Mouse (Mus musculus) retina, embryonic 14.5 days (tissue): ENCODE measurements at regions not wholly inside any gene's neighbourhood (a gene's known extent, or its start where the extent isn't known, plus 50 kb on each side); places are given as distances from the start of the nearest gene placed in this dataset.

ENCODE experiments used
- DNase-seq: peaks from one replicate; pipeline ENCODE4 v3.0.0-alpha.2; 2015; ENCODE audit warnings: low spot score

DNA sequence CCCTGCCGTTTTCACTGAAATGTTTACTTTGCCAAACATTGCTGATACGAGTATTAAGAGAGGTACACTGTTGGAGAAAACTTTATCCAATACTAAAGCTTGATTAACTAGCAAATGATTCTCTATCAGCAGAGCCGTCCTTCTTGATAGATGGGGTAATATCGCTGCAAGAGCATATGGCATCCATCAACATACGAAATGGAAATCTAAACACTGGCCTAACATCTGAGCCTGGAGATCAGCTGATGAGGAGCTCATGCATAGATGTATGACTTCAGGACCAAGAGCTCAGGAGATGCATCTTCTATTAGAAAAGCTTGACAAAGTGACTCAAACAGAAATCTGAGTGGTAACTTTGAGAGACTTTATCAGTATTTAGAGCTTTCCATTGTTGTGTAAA, 666.5 kb downstream of the Defb40 start:
- no peak for DNase-seq

- DNase-seq: peak; percentile 22
Observed at GRCm38 (mm10) chr8:18310927-18311326, 667.1 kb downstream of the Defb40 start.

DNA sequence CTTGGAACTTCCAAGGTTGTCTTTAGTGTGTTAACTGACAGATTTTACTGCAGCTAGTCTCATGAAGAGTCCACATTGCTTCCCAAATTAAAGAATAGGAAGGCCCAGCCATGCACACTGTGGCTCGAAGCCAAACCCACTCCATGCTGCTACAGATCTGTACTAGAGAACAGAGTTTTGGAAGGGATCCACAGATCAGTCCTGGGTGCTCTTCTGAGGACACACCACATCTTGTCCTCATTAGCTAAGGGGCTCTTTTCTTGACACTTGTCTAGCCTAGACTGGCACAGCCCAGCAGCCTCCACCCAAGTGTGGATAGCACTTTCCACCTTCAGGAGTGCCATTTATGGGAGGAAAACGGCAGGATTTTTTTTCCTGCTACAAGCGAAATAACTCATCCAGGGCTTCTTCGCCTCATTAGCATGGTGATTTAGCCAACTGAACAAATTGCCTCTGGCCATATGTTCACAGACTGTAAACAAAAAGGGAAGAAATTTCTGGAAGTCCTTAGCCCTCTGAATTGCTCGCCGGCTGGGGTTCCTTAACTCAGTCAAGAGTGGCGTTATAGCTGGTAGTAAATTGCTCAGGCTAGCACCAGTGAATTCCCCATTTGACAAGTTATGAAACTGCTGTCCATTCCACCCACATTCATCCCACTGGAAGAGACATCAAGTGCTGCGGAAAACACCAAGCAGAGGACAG, 690.4 kb downstream of the Defb40 start:
- no peak for DNase-seq

GRCm38 (mm10) chr8:18279932-18280331, 698.1 kb downstream of the Defb40 start:
- DNase-seq: no peak

DNA sequence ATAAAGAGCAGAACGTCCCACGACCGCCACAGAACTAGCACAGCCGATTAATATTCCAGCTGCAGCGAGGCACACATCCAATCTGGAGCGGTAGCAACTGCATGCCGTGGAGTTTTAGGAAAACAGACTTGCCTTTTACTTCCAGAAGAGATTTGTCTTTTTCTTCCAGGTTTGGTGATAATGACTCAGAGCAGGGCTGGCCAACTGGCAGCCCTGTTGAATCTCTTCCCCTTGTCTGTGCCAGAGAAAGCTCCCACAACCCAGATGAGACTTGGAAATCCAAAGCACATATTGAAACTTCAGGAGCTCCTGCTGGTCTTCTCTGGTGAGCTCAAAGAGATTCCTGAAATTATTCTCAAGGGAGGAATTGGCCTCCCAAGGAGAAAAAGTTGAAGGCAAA, 709.8 kb downstream of the Defb40 start:
- no peak for DNase-seq

GRCm38 (mm10) chr8:18258287-18258961, 719.6 kb downstream of the Defb40 start:
- no peak for DNase-seq

GRCm38 (mm10) chr8:18246299-18246698, 731.8 kb downstream of the Defb40 start:
- DNase-seq: no peak

GRCm38 (mm10) chr8:18217599-18217998, 760.5 kb downstream of the Defb40 start:
- no peak for DNase-seq

GRCm38 (mm10) chr8:18217192-18217591, 760.9 kb downstream of the Defb40 start:
- DNase-seq: no peak

DNA sequence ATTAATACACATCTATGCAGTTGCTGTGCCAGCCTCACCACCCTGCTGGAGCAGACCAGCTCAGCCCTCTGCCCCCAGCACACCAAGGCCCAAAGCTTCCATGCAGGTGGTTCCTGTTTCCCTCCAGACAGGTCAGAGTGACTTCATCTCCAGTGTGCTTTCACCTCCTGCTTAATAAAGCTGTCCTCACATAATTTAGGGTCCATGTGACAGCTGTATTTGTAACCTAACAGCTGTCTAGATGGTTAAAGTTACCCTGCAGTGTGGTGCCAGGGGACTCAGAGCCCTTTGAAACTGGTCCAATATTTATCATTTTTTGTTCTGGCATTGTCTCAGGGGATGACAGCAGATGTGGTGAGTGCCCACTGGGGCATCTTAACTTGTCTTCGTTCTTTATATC, 761.5 kb downstream of the Defb40 start:
- DNase-seq: no peak

GRCm38 (mm10) chr8:18210067-18210466, 768.0 kb downstream of the Defb40 start:
- DNase-seq: no peak

DNA sequence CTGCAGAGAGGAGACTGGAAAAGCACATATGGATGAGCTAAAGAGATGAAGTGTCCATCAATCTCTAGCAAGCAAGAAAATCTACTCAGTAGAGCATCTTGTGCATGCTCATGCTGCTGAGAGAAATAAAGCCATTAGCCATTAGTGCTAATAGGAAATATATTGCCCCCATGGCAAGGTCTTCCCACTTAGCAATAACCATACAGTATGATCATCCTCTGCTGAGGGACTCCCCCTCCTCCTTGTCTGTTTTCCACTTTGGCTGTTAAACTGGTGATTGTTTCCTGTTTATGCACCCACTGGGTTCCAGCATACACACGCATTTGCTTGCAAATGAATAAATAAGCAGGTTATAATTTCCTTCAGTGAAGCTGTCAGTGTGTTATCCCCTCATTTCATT, 769.4 kb downstream of the Defb40 start:
- DNase-seq: no peak

DNA sequence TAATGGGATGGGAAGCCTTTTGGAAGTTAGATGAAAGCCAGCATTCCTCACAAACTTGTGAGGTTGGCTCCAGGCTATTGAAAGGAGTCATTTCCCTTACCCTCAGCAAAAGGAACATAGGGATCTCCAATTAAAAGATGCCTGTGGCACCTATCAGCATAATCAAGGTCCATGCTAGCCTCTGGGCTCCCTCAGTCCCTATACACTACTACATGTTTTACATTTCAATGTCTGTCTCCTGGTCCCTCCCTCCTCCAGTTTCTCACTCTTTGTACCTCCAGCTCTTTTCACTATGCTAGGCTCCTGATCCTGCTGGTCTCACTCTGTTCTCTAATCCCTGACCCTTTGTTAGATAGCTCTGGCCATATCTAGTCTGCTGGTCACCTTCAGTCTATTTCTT, 790.6 kb downstream of the Defb40 start:
- no peak for DNase-seq

DNA sequence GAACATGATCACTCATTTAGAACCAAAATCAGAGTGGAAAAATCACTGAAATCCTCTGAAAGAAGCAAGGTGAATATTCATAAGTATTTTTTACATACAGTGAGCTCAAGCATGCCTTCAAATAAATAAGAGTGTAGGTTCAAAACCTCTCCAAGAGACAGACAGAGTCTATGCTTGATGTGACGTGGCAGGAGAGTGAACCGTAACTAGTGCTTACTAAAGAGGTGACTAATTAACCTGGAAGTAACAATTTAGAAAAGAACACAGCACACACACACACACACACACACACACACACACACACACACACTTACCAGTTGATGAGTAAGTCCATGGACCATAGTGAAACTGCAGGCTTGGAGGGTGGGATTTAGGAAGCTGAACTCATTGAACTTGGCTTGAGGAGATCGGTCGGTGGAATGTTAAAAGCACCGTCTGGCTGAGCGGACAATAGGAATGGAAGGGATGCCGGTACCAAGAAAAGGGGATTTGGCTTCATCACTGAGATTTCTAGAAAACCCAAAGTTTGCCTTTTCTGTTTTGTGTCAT, 802.4 kb downstream of the Defb40 start:
- no peak for DNase-seq

GRCm38 (mm10) chr8:18158619-18159018, 819.4 kb downstream of the Defb40 start:
- peak; percentile 33 for DNase-seq

GRCm38 (mm10) chr8:18115333-18116044, 862.6 kb downstream of the Defb40 start:
- no peak for DNase-seq

DNA sequence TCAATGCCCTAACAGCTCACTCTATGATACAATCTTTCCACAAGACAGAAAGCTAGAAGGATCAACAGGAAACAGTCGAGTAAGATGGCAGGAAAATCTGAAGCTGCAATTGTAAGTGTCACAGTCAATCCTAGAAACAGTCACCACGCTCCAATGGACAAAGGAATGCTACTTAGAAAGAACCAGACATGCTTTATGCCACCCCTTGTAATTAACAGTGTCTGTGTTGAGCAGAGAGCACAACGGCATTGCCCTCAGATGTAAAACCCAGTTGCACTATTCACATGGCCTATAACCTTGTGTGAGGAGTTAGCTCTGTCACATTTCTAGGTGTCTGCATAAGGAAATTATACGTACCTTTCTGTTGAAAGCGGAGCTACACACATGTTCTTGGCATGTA, 864.8 kb downstream of the Defb40 start:
- peak; percentile 5 for DNase-seq

DNA sequence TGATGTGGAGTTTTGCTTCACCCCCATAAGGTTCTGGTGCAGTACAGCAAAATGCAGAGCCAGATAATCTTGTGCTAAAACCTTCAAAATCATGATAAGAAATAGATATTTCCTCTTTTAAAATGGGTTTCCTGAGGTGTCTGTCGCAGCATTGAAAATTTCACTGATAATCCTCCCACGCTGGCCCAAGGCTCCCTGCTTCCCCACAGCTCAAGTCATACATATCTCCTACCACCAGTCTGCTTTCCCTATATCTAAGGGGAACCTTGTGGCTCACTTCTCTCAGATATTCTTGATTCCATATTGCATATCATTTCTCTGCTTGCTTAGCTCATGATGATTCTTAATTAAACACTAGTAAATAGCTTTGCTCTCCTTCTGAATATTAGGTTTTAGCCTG, 868.6 kb downstream of the Defb40 start:
- no peak for DNase-seq

DNA sequence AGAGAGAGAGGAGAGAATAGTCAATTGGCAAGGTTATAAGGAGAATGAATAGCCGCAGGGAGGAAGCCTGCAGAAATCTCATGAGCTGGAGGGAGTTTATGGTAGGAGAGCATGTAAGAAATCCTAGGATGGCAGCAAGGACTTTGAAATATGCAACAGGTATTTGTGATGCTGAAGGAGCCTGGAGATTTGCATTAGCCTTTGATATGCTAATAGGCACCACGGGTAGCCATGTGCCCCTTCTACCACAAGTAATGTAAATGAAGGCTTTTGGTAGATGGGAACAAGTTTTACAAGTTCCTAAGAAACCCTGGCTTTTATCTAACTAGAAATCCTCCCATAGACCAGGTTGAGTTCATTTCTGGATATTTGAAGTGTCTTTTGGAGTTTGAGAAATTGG, 871.2 kb downstream of the Defb40 start:
- no peak for DNase-seq

DNA sequence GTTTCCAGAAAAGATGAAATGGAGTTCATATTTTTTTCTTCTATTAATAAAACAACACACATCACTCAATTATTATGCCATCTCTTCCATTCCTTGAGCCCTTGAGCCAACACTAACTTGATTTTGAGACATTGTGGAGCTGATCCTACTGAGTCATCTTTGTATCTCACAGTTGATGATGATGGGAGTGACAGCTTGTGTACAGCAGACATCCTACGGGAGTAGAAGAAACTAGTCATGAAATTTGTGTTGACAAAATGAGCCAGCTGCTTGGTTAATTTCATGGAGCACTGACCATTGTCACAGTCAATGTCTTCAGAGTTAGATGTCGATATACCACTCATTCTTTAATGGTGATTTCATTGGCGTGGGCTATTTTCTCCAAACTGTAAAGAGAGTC, 912.6 kb downstream of the Defb40 start:
- DNase-seq: no peak

- DNase-seq: no peak
Observed at GRCm38 (mm10) chr8:18059526-18059925, 918.5 kb downstream of the Defb40 start.

DNA sequence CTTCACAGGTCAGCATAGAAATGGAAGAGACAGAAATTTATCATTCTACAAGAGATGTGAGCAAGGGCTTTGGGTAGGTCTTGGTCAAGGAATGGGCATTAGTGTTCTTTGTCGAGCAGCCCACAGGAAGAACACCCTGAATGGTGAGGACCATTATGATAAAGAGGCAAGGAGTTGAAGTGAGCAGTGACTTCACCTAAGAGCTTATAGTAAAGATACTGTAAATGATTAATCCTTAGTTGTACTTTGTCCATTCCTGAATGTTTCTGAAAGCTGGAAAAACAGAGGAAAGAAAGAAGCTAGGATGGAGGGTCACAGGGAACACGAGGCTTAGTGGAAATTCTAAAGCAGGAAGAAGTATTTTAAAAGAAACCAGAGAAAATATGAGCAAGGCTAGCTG, 956.9 kb downstream of the Defb40 start:
- DNase-seq: no peak

- DNase-seq: no peak
Observed at GRCm38 (mm10) chr8:18007567-18007966, 970.5 kb downstream of the Defb40 start.
